Mouse (Mus musculus): ENCODE measurements around the gene Dnaja3.

GRCm38 (mm10) chr16:4722915-4723209, 83.1 kb downstream of the Dnaja3 start:
- TF ChIP-seq CTCF (IDR thresholded peaks at IDR 0.05) (no peak), EP300 (IDR thresholded peaks at IDR 0.05) (no peak)
